Mouse (Mus musculus): ENCODE measurements around the gene Atp7a.

DNA sequence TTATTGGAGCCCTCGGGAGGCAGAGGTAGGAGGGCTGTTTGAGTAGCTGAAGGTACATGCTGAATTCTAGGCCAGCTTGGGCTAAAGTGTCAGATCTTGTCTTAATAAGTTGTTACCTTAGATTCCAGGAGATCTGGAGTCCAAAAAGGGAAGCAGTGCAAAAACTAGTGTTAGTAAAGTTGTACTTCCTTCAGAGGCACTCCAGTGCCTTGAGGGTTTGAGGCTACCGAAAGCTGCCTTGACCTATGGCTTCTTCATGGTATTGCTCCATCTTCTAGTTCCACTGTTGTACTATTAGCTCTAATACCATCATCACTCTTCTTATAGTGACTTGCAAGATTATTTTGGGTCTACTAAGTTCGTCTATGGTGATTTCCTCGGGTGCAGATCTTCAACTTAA is 102.8 kb downstream of the Atp7a start:
- TF ChIP-seq CTCF (conservative IDR thresholded peaks at IDR 0.05; ENCODE audit: low read length) (no peak), POU5F1 (IDR thresholded peaks at IDR 0.05; ENCODE audit: borderline replicate concordance, low read length) (no peak), NANOG (IDR thresholded peaks at IDR 0.05; ENCODE audit: borderline replicate concordance, low read length) (no peak)
